In the genomic region with DNA sequence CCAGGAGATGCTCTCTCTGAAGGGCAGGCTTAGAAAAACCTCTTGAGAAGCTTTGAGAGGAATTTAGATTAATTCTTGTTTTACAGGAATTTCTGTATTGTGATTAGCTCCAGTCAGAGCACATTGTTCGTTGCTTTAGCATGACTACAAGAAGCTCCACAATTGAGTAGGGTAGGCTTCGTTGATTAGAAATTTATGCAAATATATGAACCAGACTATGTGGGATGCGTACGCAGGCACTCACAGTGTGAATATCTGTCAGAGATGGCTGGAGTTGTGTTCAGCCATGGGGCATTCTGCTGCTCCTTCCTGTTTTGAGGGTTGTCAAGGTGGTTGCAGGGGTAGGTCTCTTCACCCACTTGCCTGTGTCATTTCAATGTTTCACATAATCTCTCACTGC, we compare ENCODE assay signal across 24 mouse cellular contexts.
DNase-seq lines count a peak whose midpoint lies in the region; ATAC-seq and TF ChIP-seq lines count a peak whose summit lies in the region.
"Had no signal": no experiment of that assay in that cellular context is flagged by ENCODE, and none has a peak within 500 bp of the region (broad histone marks: within the 10 kb centered on the region; RNA-seq: fewer than 3 reads in every experiment).

No protein-coding gene starts in this region.

- peak overlapping the region; percentile 16; the same call in 1 of the 2 replicates for H3K27ac ChIP-seq in forebrain, embryonic 13.5 days
- no peak overlapping the region for H3K27ac ChIP-seq in forebrain, embryonic 14.5 days (ENCODE audit: low read depth, low read length)
- no peak overlapping the region for H3K27ac ChIP-seq in forebrain, embryonic 16.5 days (ENCODE audit: low read length)
- no peak overlapping the region for H3K27ac ChIP-seq in forebrain, embryonic 10.5 days
- H3K27ac ChIP-seq: embryonic facial prominence, embryonic 13.5 days; embryonic facial prominence, embryonic 15.5 days had no signal

- no peak overlapping the region for H3K9ac ChIP-seq in forebrain, embryonic 13.5 days
- H3K9ac ChIP-seq in forebrain, embryonic 14.5 days (ENCODE audit: low read length) = no peak overlapping the region
- no peak overlapping the region for H3K9ac ChIP-seq in forebrain, embryonic 16.5 days (replicated peaks; ENCODE audit: low read depth, low read length)
- H3K9ac ChIP-seq: embryonic facial prominence, embryonic 13.5 days; embryonic facial prominence, embryonic 15.5 days had no signal

- ATAC-seq in forebrain, embryonic 13.5 days = peak; percentile 59; the same call in 1 of the 2 replicates
- no peak for ATAC-seq in forebrain, embryonic 14.5 days
- peak; percentile 39; the same call in 1 of the 2 replicates for ATAC-seq in forebrain, embryonic 16.5 days
- ATAC-seq: activated CD4-positive, CD25-positive, alpha-beta regulatory T cell, adult 4 months; CD4-positive, CD25-positive, alpha-beta regulatory T cell, adult 4 months; Patski had no signal

- no peak for TF ChIP-seq POLR2A in brain, embryonic 14.5 days (IDR thresholded peaks at IDR 0.05; ENCODE audit: borderline replicate concordance, extremely low read depth, insufficient read depth, insufficient read length, poor library complexity, severe bottlenecking)

- no peak overlapping the region for H3K4me2 ChIP-seq in forebrain, embryonic 13.5 days
- H3K4me2 ChIP-seq in forebrain, embryonic 14.5 days (ENCODE audit: low read length) = no peak overlapping the region
- H3K4me2 ChIP-seq in forebrain, embryonic 16.5 days (ENCODE audit: low read length) = no peak overlapping the region
- H3K4me2 ChIP-seq: embryonic facial prominence, embryonic 13.5 days; embryonic facial prominence, embryonic 15.5 days had no signal

- no peaks in the 10 kb centered on the region for H3K9me3 ChIP-seq in forebrain, embryonic 13.5 days (replicated peaks)
- no peaks in the 10 kb centered on the region for H3K9me3 ChIP-seq in forebrain, embryonic 14.5 days (replicated peaks; ENCODE audit: control insufficient read depth, low read length)
- H3K9me3 ChIP-seq in forebrain, embryonic 16.5 days (ENCODE audit: control insufficient read depth, low read length) = no peaks in the 10 kb centered on the region
- no peaks in the 10 kb centered on the region for H3K9me3 ChIP-seq in forebrain, embryonic 10.5 days
- H3K9me3 ChIP-seq: embryonic facial prominence, embryonic 13.5 days; embryonic facial prominence, embryonic 15.5 days had no signal

- 54% methylated on average over 4 of the region's 4 CpGs for WGBS in forebrain, embryonic 13.5 days
- 38% methylated on average over 4 of the region's 4 CpGs for WGBS in forebrain, embryonic 14.5 days
- 42% methylated on average over 4 of the region's 4 CpGs for WGBS in forebrain, embryonic 16.5 days
- WGBS in forebrain, embryonic 10.5 days = 85% methylated on average over 4 of the region's 4 CpGs

- H3K36me3 ChIP-seq in forebrain, embryonic 13.5 days (ENCODE audit: poor library complexity, severe bottlenecking) = no peaks in the 10 kb centered on the region
- no peaks in the 10 kb centered on the region for H3K36me3 ChIP-seq in forebrain, embryonic 14.5 days (ENCODE audit: control insufficient read depth, insufficient read depth, low read length)
- no peaks in the 10 kb centered on the region for H3K36me3 ChIP-seq in forebrain, embryonic 16.5 days (ENCODE audit: control insufficient read depth, insufficient read depth)
- H3K36me3 ChIP-seq in forebrain, embryonic 10.5 days (replicated peaks) = no peaks in the 10 kb centered on the region
- H3K36me3 ChIP-seq: embryonic facial prominence, embryonic 13.5 days; embryonic facial prominence, embryonic 15.5 days; G1E had no signal

- no peak overlapping the region for H3K4me3 ChIP-seq in forebrain, embryonic 13.5 days
- H3K4me3 ChIP-seq in forebrain, embryonic 14.5 days (ENCODE audit: low read depth, low read length) = no peak overlapping the region
- no peak overlapping the region for H3K4me3 ChIP-seq in forebrain, embryonic 16.5 days (replicated peaks; ENCODE audit: low read length)
- no peak overlapping the region for H3K4me3 ChIP-seq in forebrain, embryonic 10.5 days
- H3K4me3 ChIP-seq: embryonic facial prominence, embryonic 13.5 days; embryonic facial prominence, embryonic 15.5 days; erythroblast, embryonic 14.5 days had no signal

- H3K4me1 ChIP-seq in forebrain, embryonic 13.5 days = peaks cover 20% of the 10 kb centered on the region
- peaks cover 2% of the 10 kb centered on the region; the same call in 1 of the 2 replicates for H3K4me1 ChIP-seq in forebrain, embryonic 14.5 days (ENCODE audit: control insufficient read depth, insufficient read depth, low read length)
- H3K4me1 ChIP-seq in forebrain, embryonic 16.5 days (replicated peaks; ENCODE audit: control insufficient read depth, insufficient read depth, low read length) = peaks cover 11% of the 10 kb centered on the region; the same call in 1 of the 2 replicates
- peaks cover 15% of the 10 kb centered on the region for H3K4me1 ChIP-seq in forebrain, embryonic 10.5 days
- H3K4me1 ChIP-seq: embryonic facial prominence, embryonic 15.5 days had no signal

- TF ChIP-seq CTCF in brain, embryonic 14.5 days (IDR thresholded peaks at IDR 0.05; ENCODE audit: borderline replicate concordance, extremely low read depth, insufficient read depth, insufficient read length) = no peak

- H3K27me3 ChIP-seq in forebrain, embryonic 13.5 days = no peaks in the 10 kb centered on the region
- no peaks in the 10 kb centered on the region for H3K27me3 ChIP-seq in forebrain, embryonic 14.5 days (replicated peaks; ENCODE audit: control insufficient read depth, insufficient read depth, low read length)
- H3K27me3 ChIP-seq in forebrain, embryonic 16.5 days (replicated peaks; ENCODE audit: control insufficient read depth, insufficient read depth, low read length) = no peaks in the 10 kb centered on the region
- no peaks in the 10 kb centered on the region for H3K27me3 ChIP-seq in forebrain, embryonic 10.5 days (ENCODE audit: poor library complexity, severe bottlenecking)
- H3K27me3 ChIP-seq: CH12.LX; embryonic facial prominence, embryonic 13.5 days; embryonic facial prominence, embryonic 15.5 days; Patski had no signal

- DNase-seq in forebrain, embryonic 14.5 days (ENCODE audit: low spot score) = no peak
- no peak for DNase-seq in forebrain, embryonic 10.5 days (ENCODE audit: extremely low spot score, low spot score)
- peak; percentile 41 for DNase-seq in brain, embryonic 14.5 days (ENCODE audit: low read depth)
- DNase-seq: adrenal gland, adult 8-10 months; adrenal gland, postnatal 14 days; adrenal gland, postnatal 36 days; B cell, adult 2 months; cerebellum, adult 11 months; cerebellum, adult 18-20 months; cerebellum, adult 8-10 months; cerebellum, adult 9-11 months; cerebellum, postnatal 14 days; cerebellum, postnatal 36 days; embryo, embryonic 11 days had no signal
